Mouse (Mus musculus): ENCODE measurements around the gene Trim33. TPM values are rescaled to one million over a fixed set of nuclear protein-coding genes. Genes with fewer than 3 reads are reported as not detected.

The Trim33 gene
- polyA plus RNA-seq, 1 experiment from 2014 or later = 35.9 TPM

DNA sequence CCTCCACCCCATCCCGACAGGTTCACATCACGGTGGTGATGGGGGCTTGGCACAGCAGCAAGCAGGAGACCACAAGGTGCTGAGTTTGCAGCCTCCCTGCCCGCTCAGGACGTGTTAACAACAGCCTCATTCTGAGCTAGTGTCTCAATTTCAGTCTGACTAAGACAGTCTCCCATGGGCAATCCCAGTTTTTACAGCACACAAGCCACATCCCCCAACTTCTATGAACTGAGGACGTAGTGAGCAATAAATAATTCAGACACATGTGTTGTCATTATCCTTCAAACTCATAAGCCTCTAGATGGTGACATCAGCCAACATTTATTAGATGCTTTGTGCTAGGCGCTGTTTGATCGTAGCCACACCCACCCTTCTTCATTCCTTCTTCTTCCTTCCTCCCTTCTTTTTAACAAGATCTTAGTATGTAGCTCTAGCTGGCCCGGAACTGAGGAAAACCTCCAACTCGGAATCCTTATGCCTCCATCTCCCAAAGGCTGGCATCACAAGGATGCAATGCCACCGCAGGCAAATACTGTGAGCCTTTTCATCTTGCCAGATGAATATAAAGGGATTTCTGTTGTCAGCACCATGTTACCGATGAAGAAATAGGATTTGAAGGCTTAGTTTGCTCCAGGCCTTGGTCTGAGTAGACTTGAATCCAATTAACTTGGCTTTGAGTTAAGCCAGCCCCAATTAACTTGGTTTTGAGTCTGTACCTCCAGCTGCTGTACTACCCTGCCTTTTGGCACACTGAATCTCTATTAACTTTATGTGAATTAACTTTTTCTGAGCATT is 88.3 kb downstream of the Trim33 start:
- Histone ChIP-seq H3K4me2 (no peak overlapping the region), H3K9me3 (no peaks in the 10 kb centered on the region), H3K36me3 (no peaks in the 10 kb centered on the region), H3K27me3 (no peaks in the 10 kb centered on the region), H3K4me3 (no peak overlapping the region), H3K27ac (no peak overlapping the region), H3K9ac (no peak overlapping the region), H3K4me1 (replicated peaks) (0 out of 2 replicates have a peak, but pooled peaks cover 4% of the 10 kb centered on the region)
- ATAC-seq (ENCODE audit: low FRiP score) = no peak
- 87% methylated on average over 11 of the region's 11 CpGs for WGBS

DNA sequence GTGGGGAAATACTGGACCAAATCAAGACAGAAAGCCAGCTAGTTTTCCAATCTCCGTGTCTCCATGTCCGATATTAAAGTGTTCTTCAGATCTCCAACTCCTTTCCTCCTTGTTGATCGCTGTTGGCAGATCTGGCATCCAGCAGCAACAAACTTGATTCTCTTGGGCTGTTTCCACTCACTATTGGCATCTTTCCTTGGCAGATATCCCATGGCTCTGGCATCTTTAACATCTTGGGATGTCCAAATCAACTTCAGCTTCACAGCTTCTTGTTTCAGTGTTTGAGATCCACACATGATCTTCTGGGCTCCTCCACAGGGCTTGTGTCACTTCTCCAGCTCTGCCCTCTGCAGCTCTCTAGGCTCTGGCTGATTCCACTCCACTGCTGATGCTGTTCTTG is 89.6 kb downstream of the Trim33 start:
- Histone ChIP-seq H3K4me2 (no peak overlapping the region), H3K36me3 (no peaks in the 10 kb centered on the region), H3K27ac (no peak overlapping the region), H3K9ac (no peak overlapping the region), H3K4me3 (no peak overlapping the region), H3K4me1 (replicated peaks) (0 out of 2 replicates have a peak, but pooled peaks cover 4% of the 10 kb centered on the region), H3K27me3 (0 out of 2 replicates have a peak, but pooled peaks cover 3% of the 10 kb centered on the region), H3K9me3 (no peaks in the 10 kb centered on the region)
- 91% methylated on average over 3 of the region's 3 CpGs for WGBS
- no peak for ATAC-seq (ENCODE audit: low FRiP score)

DNA sequence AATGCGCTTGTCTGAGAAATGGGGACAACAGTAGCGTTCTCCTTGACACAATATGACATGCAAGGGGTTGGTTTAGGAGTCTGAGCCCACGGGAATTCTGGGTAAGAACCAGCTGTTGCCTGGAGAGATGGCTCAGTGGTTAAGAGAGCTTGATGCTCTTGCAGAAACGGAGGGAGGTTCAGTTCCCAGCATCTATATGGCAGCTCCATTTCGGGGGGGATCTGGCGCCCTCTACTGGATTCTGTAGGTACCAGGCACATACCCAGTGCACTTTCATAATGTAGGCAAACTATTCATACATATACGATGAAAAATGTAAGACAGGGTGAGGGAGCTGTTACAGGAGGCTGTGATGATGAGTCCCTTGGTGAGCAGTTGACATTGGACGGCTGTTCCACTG is 94.9 kb downstream of the Trim33 start:
- 42% methylated on average over 8 of the region's 8 CpGs for WGBS
- Histone ChIP-seq H3K36me3 (no peaks in the 10 kb centered on the region), H3K9me3 (no peaks in the 10 kb centered on the region), H3K4me2 (no peak overlapping the region), H3K9ac (no peak overlapping the region), H3K4me1 (replicated peaks) (no peaks in the 10 kb centered on the region), H3K27me3 (0 out of 2 replicates have a peak, but pooled peaks cover 6% of the 10 kb centered on the region), H3K4me3 (no peak overlapping the region), H3K27ac (no peak overlapping the region)
- no peak for ATAC-seq (ENCODE audit: low FRiP score)

DNA sequence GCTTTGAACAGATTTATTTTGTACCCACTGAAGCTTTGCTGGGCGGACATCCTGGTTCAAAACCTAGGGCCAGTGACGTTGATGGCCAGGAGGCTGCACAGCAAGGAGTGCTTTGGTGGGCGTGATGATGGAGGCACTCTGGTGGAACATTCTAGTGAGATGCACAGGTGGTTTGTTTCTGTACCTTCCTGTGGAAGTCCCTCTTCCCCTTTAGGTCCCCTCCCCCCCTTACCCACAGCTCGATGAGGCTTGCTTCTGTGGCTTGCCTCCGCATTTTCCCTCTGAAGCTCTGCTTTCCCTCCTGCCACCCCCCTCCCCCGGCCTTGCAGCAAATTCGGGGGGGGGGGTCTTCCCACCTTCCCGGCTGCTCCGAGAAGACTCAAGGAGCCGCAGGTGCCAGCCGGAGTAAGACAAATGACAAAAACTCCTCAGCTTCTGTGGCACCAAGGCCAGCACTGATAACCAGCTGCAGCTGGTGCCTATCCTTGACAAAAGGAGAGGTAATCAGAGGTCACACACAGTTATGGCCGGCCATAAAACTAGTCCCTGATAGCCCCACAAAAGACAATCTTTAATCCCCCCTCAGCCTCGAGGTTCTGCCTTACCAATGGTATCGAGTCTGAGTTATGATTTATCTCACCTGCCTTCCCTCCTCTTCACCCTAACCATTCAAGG is 96.2 kb downstream of the Trim33 start:
- 0 out of 2 replicates have a peak, but pooled peaks cover 6% of the 10 kb centered on the region for H3K27me3 ChIP-seq
- 64% methylated on average over 14 of the region's 14 CpGs for WGBS
- H3K9me3 ChIP-seq = no peaks in the 10 kb centered on the region
- H3K9ac ChIP-seq = no peak overlapping the region
- no peak overlapping the region for H3K27ac ChIP-seq
- no peak overlapping the region for H3K4me2 ChIP-seq
- H3K36me3 ChIP-seq = no peaks in the 10 kb centered on the region
- H3K4me3 ChIP-seq = no peak overlapping the region
- H3K4me1 ChIP-seq (replicated peaks) = no peaks in the 10 kb centered on the region
- ATAC-seq (ENCODE audit: low FRiP score) = no peak

DNA sequence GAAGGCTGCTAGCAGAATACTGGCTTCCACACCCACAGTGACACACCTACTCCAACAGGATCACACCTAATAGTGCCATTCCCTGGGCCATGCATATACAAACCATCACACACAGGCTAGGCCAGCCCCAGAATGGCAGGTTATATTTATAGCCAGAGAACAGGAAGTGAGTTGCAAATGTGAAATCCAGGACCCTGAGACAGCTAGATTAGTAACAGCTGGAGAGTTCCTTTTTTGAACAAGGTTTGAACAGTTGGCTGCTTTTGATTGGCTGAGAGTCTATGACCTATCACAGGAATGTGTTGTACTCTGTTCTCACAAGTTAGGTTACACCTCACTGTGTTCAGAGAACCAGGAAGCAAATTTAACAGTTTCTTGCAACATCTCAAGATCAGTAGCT is 98.9 kb downstream of the Trim33 start:
- Histone ChIP-seq H3K9me3 (no peaks in the 10 kb centered on the region), H3K27ac (no peak overlapping the region), H3K9ac (no peak overlapping the region), H3K27me3 (0 out of 2 replicates have a peak, but pooled peaks cover 6% of the 10 kb centered on the region), H3K4me3 (no peak overlapping the region), H3K36me3 (no peaks in the 10 kb centered on the region), H3K4me1 (replicated peaks) (no peaks in the 10 kb centered on the region), H3K4me2 (no peak overlapping the region)
- ATAC-seq (ENCODE audit: low FRiP score) = no peak

DNA sequence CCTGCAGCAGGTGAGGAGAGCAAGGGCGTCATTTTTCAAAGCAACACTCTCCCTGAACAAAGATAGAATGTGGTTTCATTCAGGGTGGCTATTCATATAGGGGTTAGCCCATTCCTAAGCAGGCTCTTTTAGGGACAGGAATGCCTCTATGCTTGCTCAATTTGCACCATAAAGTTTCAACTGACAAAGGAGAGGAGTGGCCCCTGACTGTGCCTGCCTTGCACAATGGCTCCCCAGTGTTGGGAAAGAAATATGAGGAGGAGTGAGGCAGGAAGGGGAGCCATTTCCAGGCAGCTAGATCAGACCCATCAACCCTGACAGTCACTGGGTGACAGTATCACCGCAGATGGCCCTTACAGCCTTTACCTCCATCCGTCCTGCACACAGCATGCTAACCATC is 100.3 kb downstream of the Trim33 start:
- no peaks in the 10 kb centered on the region for H3K9me3 ChIP-seq
- H3K9ac ChIP-seq = no peak overlapping the region
- no peaks in the 10 kb centered on the region for H3K4me1 ChIP-seq (replicated peaks)
- no peak overlapping the region for H3K27ac ChIP-seq
- H3K36me3 ChIP-seq = no peaks in the 10 kb centered on the region
- ATAC-seq (ENCODE audit: low FRiP score) = no peak
- H3K27me3 ChIP-seq = no peaks in the 10 kb centered on the region
- no peak overlapping the region for H3K4me3 ChIP-seq
- WGBS = 54% methylated on average over 3 of the region's 3 CpGs
- no peak overlapping the region for H3K4me2 ChIP-seq

DNA sequence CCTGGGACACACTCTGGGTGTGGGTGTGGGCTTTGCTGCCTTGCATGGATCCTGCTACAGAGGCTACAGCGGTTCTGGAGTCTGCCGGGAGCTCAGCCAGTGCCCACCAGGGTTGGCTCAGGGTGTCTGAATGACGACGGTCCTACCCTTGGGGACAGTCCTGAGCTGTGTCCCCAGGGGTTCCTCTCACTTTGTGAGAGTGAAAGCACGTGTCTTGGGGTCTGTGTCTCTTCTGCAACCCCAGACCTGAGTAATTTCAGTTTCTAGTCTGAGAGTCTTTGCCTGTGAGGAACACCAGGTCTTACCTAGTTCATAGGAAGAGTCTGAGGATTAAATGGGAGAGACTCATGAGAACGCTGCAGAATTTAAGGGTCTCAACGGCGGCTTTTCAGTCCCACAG is 101.7 kb downstream of the Trim33 start:
- H3K4me2 ChIP-seq = no peak overlapping the region
- H3K36me3 ChIP-seq = no peaks in the 10 kb centered on the region
- H3K4me3 ChIP-seq = no peak overlapping the region
- H3K9ac ChIP-seq = no peak overlapping the region
- H3K9me3 ChIP-seq = no peaks in the 10 kb centered on the region
- no peaks in the 10 kb centered on the region for H3K4me1 ChIP-seq (replicated peaks)
- WGBS = 85% methylated on average over 8 of the region's 8 CpGs
- H3K27ac ChIP-seq = no peak overlapping the region
- no peaks in the 10 kb centered on the region for H3K27me3 ChIP-seq
- no peak for ATAC-seq (ENCODE audit: low FRiP score)

DNA sequence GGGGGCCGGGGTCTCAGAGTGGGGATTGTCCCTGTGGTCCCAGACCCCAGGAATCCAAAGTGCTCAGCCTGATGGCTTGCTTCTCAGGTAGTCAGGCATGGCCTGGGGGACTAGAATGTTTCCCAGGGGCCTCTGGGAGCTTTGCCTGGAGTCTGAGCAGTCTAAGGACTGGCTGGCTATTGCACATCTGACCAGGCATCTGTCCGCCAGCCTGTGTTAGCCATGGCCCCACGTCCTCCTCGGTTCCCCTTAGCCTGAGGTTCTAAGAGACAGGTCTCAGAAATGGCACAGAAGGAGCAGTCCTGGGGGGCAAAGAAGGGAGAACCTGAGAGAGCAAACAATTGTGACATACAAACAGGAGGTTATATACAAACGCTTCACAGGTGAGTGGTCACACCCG is 102.3 kb downstream of the Trim33 start:
- no peak overlapping the region for H3K9ac ChIP-seq
- H3K36me3 ChIP-seq = no peaks in the 10 kb centered on the region
- H3K4me1 ChIP-seq (replicated peaks) = no peaks in the 10 kb centered on the region
- no peaks in the 10 kb centered on the region for H3K9me3 ChIP-seq
- H3K4me3 ChIP-seq = no peak overlapping the region
- ATAC-seq (ENCODE audit: low FRiP score) = no peak
- no peak overlapping the region for H3K27ac ChIP-seq
- no peak overlapping the region for H3K4me2 ChIP-seq
- WGBS = 96% methylated on average over 6 of the region's 6 CpGs
- no peaks in the 10 kb centered on the region for H3K27me3 ChIP-seq

DNA sequence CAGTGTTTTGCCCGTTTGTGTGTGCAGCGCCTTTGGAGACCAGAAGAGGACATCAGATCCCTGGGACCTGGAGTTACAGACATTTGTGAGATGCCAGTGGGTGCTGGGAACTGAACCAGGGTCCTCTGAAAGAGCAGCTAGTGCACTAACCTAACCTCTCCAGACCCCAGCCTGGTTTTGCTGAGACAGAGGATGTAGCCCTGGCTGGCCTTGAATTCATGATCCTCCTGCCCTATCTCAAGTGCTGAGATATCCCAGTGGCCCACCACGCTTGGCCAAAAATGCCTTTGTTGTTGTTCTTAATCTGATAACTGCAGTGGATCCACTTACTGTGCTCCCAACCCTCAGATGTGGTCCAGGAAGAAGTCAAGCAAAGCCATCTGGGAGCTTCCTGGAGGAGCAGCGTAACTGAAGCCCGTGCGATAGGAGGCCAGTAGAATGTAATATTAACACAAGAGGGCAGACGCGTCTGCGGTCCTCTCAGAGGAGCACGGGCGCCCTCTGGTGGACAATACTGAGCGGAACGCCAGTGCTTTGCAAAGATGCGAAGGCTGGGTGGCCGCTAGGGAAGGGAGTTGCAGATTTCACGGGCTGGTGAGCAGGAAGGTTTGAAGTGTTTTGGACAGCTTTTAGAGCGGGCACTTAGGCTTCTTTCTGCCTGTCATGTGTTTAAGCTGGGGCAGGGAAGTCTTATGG is 103.9 kb downstream of the Trim33 start:
- Histone ChIP-seq H3K4me3 (no peak overlapping the region), H3K36me3 (no peaks in the 10 kb centered on the region), H3K27me3 (no peaks in the 10 kb centered on the region), H3K27ac (no peak overlapping the region), H3K4me2 (no peak overlapping the region), H3K9me3 (no peaks in the 10 kb centered on the region), H3K4me1 (replicated peaks) (no peaks in the 10 kb centered on the region), H3K9ac (no peak overlapping the region)
- peak; percentile 58 for ATAC-seq (ENCODE audit: low FRiP score)
- 23% methylated on average over 17 of the region's 17 CpGs for WGBS

DNA sequence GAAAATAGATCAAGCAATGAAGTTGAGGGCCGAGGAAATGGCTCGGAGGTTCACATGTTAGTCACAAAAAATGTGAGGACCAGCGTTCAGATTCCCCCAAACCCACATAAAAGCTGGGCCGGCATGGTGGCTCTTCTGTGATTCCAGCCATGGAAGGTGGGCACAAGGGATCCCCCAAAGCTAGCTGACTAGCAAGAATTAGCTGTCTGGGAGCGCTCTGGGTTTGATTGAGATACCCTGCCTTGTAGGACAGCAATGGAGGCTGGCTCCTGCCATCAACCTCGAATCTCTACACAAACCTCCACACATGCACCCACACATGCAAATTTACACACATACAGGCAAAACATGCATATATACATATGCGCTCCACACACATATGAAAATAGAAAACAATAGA is 105.4 kb downstream of the Trim33 start:
- H3K4me3 ChIP-seq = no peak overlapping the region
- no peak overlapping the region for H3K4me2 ChIP-seq
- H3K9me3 ChIP-seq = no peaks in the 10 kb centered on the region
- WGBS = 90% methylated on average over 7 of the region's 7 CpGs
- no peaks in the 10 kb centered on the region for H3K4me1 ChIP-seq (replicated peaks)
- no peak for ATAC-seq (ENCODE audit: low FRiP score)
- H3K9ac ChIP-seq = no peak overlapping the region
- no peaks in the 10 kb centered on the region for H3K27me3 ChIP-seq
- H3K36me3 ChIP-seq = no peaks in the 10 kb centered on the region
- no peak overlapping the region for H3K27ac ChIP-seq

DNA sequence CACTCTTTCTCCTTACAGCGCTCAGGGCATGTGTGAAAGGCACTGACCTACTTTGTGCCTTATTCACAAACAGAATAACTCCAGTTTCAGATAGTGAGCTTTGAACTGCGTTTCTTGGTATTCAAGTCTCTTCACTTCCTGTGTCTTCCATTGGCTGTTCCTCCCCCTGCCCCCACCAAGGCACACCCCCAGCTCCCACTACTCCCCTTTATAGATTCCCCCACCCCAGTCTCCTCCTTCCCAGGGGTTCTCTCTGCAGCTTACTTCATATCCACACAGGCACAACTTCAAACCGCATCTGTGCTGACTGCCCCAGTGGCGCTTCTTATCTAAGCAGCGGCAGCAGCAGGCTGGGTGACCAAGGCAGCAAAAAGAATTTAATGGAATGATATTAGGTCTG is 105.9 kb downstream of the Trim33 start:
- Histone ChIP-seq H3K4me2 (no peak overlapping the region), H3K9me3 (no peaks in the 10 kb centered on the region), H3K27ac (no peak overlapping the region), H3K36me3 (no peaks in the 10 kb centered on the region), H3K9ac (no peak overlapping the region), H3K4me3 (no peak overlapping the region), H3K27me3 (no peaks in the 10 kb centered on the region), H3K4me1 (replicated peaks) (no peaks in the 10 kb centered on the region)
- ATAC-seq (ENCODE audit: low FRiP score) = no peak
- WGBS = 84% methylated on average over 5 of the region's 5 CpGs

DNA sequence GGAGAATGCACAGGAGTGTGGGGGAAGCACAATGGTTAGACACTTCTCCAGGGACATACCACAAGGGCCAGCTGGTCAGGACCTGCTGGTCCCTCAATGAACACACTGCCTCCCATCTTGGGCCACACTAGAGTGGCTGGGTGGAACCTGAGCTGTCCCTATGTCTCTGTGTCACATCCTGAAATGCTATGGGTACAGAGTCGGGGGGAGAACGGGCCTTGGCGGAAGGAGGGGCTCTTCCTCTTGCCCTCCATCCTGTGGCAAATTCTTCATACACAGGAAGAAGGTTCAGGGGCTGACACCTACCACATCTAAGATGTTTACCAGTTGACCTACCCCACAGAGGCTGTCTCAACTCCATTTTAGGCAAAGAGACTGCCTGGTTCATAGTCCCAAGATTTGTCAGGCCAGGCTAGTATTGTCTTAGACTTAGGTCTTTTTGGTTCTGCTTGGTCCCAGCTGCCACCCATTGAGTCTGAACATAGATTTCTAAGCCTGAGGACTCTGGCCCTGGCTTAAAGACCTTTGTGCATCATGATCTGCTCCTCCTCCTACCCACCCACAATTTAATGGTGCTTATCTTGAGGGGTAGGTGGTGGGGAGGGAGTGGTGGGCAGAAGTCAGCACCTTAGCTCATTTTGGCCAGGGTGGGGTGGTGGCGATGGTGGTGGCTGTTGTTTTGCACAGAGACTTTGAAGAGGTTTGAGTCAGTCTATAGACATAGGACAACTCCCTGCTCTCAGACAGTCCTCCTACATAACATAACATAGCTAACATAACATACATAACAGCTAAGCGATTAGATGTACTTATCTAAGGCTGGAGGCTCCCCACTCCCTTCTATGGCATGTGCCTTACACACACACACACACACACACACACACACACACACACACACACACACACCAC is 106.5 kb downstream of the Trim33 start:
- no peak overlapping the region for H3K9ac ChIP-seq
- no peak for ATAC-seq (ENCODE audit: low FRiP score)
- no peaks in the 10 kb centered on the region for H3K9me3 ChIP-seq
- no peaks in the 10 kb centered on the region for H3K4me1 ChIP-seq (replicated peaks)
- no peak overlapping the region for H3K27ac ChIP-seq
- H3K4me2 ChIP-seq = no peak overlapping the region
- 90% methylated on average over 5 of the region's 5 CpGs for WGBS
- H3K4me3 ChIP-seq = no peak overlapping the region
- no peaks in the 10 kb centered on the region for H3K27me3 ChIP-seq
- no peaks in the 10 kb centered on the region for H3K36me3 ChIP-seq
